Mouse (Mus musculus): ENCODE data around the gene Olfr1047. TPM values are rescaled to one million over a fixed set of nuclear protein-coding genes. Genes with fewer than 3 reads are reported as not detected.
"Not testable (repeated sequence)": the region's sequence is repeated elsewhere in the genome, so short reads cannot be mapped to it uniquely, and the experiment has no call there.

The Olfr1047 gene
- not detected in 2 replicates for polyA plus RNA-seq (2016; fragmentation: Nextera tagmentation; extraction: Ambion mirVana)

- no peaks in the 10 kb centered on the region for H3K27me3 ChIP-seq
- H3K9me3 ChIP-seq: no peaks in the 10 kb centered on the region
- no peak within 1 kb of the TSS for H3K4me2 ChIP-seq
- no peak within 1 kb of the TSS for H3K4me3 ChIP-seq (replicated peaks)
- ATAC-seq (ENCODE audit: insufficient number of reproducible peaks, insufficient read depth, low FRiP score, low TSS enrichment, low read depth): no peak
- no peak within 1 kb of the TSS for H3K9ac ChIP-seq (replicated peaks)
- no peaks in the 10 kb centered on the region for H3K4me1 ChIP-seq (replicated peaks)
- no peaks in the 10 kb centered on the region for H3K36me3 ChIP-seq
- no peak within 1 kb of the TSS for H3K27ac ChIP-seq
- WGBS: 94% methylated on average over 1 of the region's 1 CpGs
Measured at GRCm38 (mm10) chr2:86231301-86231700, at the start of gene Olfr1047. Olfr1047 (minus strand) TSS chr2:86231401.

GRCm38 (mm10) chr2:86278988-86279387 is 47.8 kb upstream of the Olfr1047 start, which contains the start of gene Olfr1051:
Olfr1051 (minus strand) TSS chr2:86279088.
- not testable (repeated sequence) for H3K4me2 ChIP-seq; H3K4me3 ChIP-seq (replicated peaks); H3K27ac ChIP-seq; ATAC-seq (ENCODE audit: insufficient number of reproducible peaks, insufficient read depth, low FRiP score, low TSS enrichment, low read depth); H3K9ac ChIP-seq (replicated peaks); H3K9me3 ChIP-seq; H3K4me1 ChIP-seq (replicated peaks); H3K36me3 ChIP-seq; H3K27me3 ChIP-seq

- not testable (repeated sequence) for H3K4me2 ChIP-seq; H3K9ac ChIP-seq (replicated peaks); H3K4me3 ChIP-seq (replicated peaks); H3K9me3 ChIP-seq; H3K4me1 ChIP-seq (replicated peaks); H3K27me3 ChIP-seq; ATAC-seq (ENCODE audit: insufficient number of reproducible peaks, insufficient read depth, low FRiP score, low TSS enrichment, low read depth); H3K27ac ChIP-seq; H3K36me3 ChIP-seq
Measured at GRCm38 (mm10) chr2:86258228-86258627, 27.0 kb upstream of the Olfr1047 start, which contains the start of gene Olfr1049. Olfr1049 (minus strand) TSS chr2:86258328.

GRCm38 (mm10) chr2:86240189-86240588 is 9.0 kb upstream of the Olfr1047 start, which contains the start of gene Olfr1048:
Olfr1048 (minus strand) TSS chr2:86240289.
- ATAC-seq (ENCODE audit: insufficient number of reproducible peaks, insufficient read depth, low FRiP score, low TSS enrichment, low read depth): no peak
- H3K9ac ChIP-seq (replicated peaks): no peak within 1 kb of the TSS
- no peak within 1 kb of the TSS for H3K4me2 ChIP-seq
- H3K4me3 ChIP-seq (replicated peaks): no peak within 1 kb of the TSS
- no peak within 1 kb of the TSS for H3K27ac ChIP-seq
- no peaks in the 10 kb centered on the region for H3K36me3 ChIP-seq
- H3K9me3 ChIP-seq: no peaks in the 10 kb centered on the region
- H3K27me3 ChIP-seq: no peaks in the 10 kb centered on the region
- no peaks in the 10 kb centered on the region for H3K4me1 ChIP-seq (replicated peaks)

GRCm38 (mm10) chr2:86219214-86219613 is 12.0 kb downstream of the Olfr1047 start, which contains the start of gene Olfr1046:
Olfr1046 (minus strand) TSS chr2:86219314.
- Histone ChIP-seq H3K4me2 (no peak within 1 kb of the TSS), H3K4me1 (replicated peaks) (no peaks in the 10 kb centered on the region), H3K27me3 (no peaks in the 10 kb centered on the region), H3K27ac (no peak within 1 kb of the TSS), H3K36me3 (no peaks in the 10 kb centered on the region), H3K9ac (replicated peaks) (no peak within 1 kb of the TSS), H3K4me3 (replicated peaks) (no peak within 1 kb of the TSS), H3K9me3 (no peaks in the 10 kb centered on the region)
- WGBS: 80% methylated on average over 2 of the region's 2 CpGs
- ATAC-seq (ENCODE audit: insufficient number of reproducible peaks, insufficient read depth, low FRiP score, low TSS enrichment, low read depth): no peak

- Histone ChIP-seq H3K4me1 (replicated peaks) (no peaks in the 10 kb centered on the region), H3K4me3 (replicated peaks) (no peak within 1 kb of the TSS), H3K36me3 (no peaks in the 10 kb centered on the region), H3K4me2 (no peak within 1 kb of the TSS), H3K9ac (replicated peaks) (no peak within 1 kb of the TSS), H3K27me3 (no peaks in the 10 kb centered on the region), H3K27ac (no peak within 1 kb of the TSS), H3K9me3 (no peaks in the 10 kb centered on the region)
- no peak for ATAC-seq (ENCODE audit: insufficient number of reproducible peaks, insufficient read depth, low FRiP score, low TSS enrichment, low read depth)
Measured at GRCm38 (mm10) chr2:86202909-86203308, 28.3 kb downstream of the Olfr1047 start, which contains the start of gene Olfr1045. Olfr1045 (minus strand) TSS chr2:86203009.

- Histone ChIP-seq H3K27me3 (no peaks in the 10 kb centered on the region), H3K4me3 (replicated peaks) (no peak overlapping the region), H3K4me2 (no peak overlapping the region), H3K9me3 (no peaks in the 10 kb centered on the region), H3K27ac (no peak overlapping the region), H3K4me1 (replicated peaks) (no peaks in the 10 kb centered on the region), H3K36me3 (no peaks in the 10 kb centered on the region), H3K9ac (replicated peaks) (no peak overlapping the region)
- 55% methylated on average over 1 of the region's 1 CpGs for WGBS
- no peak for ATAC-seq (ENCODE audit: insufficient number of reproducible peaks, insufficient read depth, low FRiP score, low TSS enrichment, low read depth)
Measured at GRCm38 (mm10) chr2:86195863-86196262, 35.3 kb downstream of the Olfr1047 start.

GRCm38 (mm10) chr2:86185583-86185982 is 45.6 kb downstream of the Olfr1047 start, which contains the start of gene Olfr52:
Olfr52 (minus strand) TSS chr2:86185683.
- Histone ChIP-seq H3K9me3 (no peaks in the 10 kb centered on the region), H3K27ac (no peak within 1 kb of the TSS), H3K27me3 (no peaks in the 10 kb centered on the region), H3K4me2 (no peak within 1 kb of the TSS), H3K4me3 (replicated peaks) (no peak within 1 kb of the TSS), H3K9ac (replicated peaks) (no peak within 1 kb of the TSS), H3K36me3 (no peaks in the 10 kb centered on the region), H3K4me1 (replicated peaks) (no peaks in the 10 kb centered on the region)
- ATAC-seq (ENCODE audit: insufficient number of reproducible peaks, insufficient read depth, low FRiP score, low TSS enrichment, low read depth): no peak

GRCm38 (mm10) chr2:86179950-86180349 is 51.3 kb downstream of the Olfr1047 start:
- WGBS: 67% methylated on average over 3 of the region's 3 CpGs
- no peak for ATAC-seq (ENCODE audit: insufficient number of reproducible peaks, insufficient read depth, low FRiP score, low TSS enrichment, low read depth)
- no peaks in the 10 kb centered on the region for H3K4me1 ChIP-seq (replicated peaks)

GRCm38 (mm10) chr2:86177720-86178119 is 53.5 kb downstream of the Olfr1047 start, which contains the start of gene Olfr1044:
Olfr1044 (minus strand) TSS chr2:86177820.
- Histone ChIP-seq H3K27ac (no peak within 1 kb of the TSS), H3K4me1 (replicated peaks) (no peaks in the 10 kb centered on the region), H3K9ac (replicated peaks) (no peak within 1 kb of the TSS), H3K27me3 (no peaks in the 10 kb centered on the region), H3K36me3 (no peaks in the 10 kb centered on the region), H3K9me3 (no peaks in the 10 kb centered on the region), H3K4me3 (replicated peaks) (no peak within 1 kb of the TSS), H3K4me2 (no peak within 1 kb of the TSS)
- no peak for ATAC-seq (ENCODE audit: insufficient number of reproducible peaks, insufficient read depth, low FRiP score, low TSS enrichment, low read depth)

More at GRCm38 (mm10) chr2:86179950-86180349, 51.3 kb downstream of the Olfr1047 start:
- no peak overlapping the region for H3K27ac ChIP-seq
- no peak overlapping the region for H3K4me3 ChIP-seq (replicated peaks)
- H3K4me2 ChIP-seq: no peak overlapping the region
- H3K36me3 ChIP-seq: no peaks in the 10 kb centered on the region
- H3K9me3 ChIP-seq: no peaks in the 10 kb centered on the region
- H3K9ac ChIP-seq (replicated peaks): no peak overlapping the region
- no peaks in the 10 kb centered on the region for H3K27me3 ChIP-seq

Data from limb, embryonic 12.5 days (tissue).